Mouse (Mus musculus): ENCODE measurements around the gene Btg1.

Btg1 gene

DNA sequence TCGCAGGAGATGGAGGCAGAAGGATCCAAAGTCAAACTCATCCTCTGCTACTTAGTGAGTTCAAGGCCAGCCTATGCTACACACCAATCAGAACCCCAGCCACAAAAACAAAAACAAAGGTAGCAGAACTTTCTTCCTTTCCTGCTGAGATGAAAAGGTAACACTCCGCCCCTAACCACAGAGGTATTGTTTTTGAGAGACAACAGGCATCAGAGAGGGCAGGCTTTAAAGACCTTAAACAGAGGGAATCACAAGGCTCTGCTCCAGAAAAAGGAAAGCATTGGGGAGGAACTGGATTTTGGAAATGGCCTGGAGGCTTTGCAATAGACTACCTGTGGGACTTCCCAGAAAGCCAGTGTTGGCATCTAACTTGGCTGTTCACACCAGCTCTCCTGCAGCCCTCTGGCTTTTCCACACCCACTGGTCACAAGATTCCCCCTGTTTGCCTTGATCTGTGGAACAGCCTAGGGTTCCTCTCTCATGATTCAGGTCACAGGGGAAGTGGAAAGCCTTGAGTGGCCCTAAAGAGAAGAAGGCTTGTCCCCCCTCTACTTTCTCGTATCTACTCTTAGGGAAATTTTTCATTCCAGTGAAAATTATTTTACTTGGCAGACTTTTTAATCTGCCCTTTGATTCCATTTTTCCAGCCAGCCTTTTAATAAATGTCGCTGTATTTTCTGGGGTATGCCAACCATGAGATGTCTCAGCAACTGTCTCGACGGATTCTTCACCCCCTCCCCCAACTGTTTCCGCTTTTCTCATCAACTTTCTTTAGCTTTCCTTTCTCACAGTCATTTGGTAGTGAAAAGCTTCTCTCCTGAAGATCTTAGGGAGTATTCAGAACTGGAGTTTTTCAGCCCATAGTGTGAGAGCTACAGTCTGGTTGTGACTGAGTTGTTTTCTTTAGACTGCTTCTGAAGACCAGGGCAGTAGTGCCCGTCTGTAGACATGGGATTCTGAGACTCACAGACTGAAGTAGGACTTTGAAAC, 7.2 kb upstream of the Btg1 start:
- no peak for DNase-seq (ENCODE audit: low spot score)

DNA sequence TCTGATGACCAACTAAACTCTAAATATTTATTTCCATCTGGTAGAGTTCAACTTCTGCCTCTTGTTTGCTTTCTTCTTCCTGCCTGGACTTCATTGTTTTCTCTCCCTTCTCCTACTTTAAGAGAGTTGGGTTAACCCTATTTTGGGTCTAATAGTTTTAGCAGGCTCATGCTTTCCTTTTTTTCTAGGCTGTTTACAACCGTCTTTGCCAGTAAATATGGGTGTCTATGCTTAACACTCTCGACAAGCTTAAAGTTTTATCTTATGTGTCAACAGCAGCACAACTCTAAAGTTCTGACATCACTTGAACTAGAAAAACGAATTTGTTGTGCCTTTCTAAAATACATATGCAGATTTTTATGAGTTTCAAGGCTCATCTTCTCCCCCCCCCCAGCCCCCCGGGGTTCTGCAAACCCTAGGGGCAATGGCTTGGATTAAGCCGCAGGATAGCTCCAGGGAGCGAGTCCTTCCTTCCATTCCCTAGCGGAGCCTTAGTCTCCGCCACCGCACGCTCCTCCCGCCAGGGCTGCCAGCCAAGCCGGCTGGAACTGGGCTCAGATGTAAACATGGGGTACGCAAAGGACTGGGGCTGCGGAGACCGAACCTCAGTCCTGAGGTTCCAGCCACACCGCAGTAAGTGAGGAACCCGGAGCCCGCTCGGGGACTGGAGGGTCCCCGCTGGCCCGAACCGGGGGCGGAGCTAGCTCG, 651 bp upstream of the Btg1 start:
- DNase-seq (ENCODE audit: low spot score) = no peak

DNA sequence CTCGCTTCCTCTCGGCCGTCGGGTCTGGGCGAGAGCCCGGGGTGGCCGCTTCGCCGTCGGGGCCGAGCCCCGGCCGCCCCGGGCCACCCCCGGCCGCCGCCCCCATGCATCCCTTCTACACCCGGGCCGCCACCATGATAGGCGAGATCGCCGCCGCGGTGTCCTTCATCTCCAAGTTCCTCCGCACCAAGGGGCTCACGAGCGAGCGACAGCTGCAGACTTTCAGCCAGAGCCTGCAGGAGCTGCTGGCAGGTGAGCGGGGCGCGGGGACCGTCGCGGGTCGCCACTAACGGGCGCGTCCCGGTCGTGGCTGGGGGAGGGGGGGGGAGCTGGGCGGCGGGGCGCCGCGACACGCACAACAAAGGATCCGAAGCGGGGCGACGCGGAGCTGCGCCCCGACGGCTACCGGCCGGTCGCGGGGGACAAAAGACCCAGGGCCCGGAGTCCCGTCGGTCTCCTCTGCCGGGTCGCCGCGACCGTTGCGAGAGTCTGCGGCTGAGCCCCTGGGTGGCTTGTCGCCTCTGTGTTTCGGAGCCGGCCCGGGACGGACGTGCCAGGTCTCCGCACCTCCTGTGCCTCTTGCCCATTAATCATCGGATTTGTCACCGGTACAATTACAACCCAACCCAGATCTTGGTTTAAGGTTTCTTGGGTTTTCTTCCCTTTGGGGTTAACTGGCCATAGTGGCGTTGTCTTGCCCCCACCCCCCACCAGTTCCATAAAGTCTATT, 580 bp downstream of the Btg1 start:
- no peak for DNase-seq (ENCODE audit: low spot score)

DNA sequence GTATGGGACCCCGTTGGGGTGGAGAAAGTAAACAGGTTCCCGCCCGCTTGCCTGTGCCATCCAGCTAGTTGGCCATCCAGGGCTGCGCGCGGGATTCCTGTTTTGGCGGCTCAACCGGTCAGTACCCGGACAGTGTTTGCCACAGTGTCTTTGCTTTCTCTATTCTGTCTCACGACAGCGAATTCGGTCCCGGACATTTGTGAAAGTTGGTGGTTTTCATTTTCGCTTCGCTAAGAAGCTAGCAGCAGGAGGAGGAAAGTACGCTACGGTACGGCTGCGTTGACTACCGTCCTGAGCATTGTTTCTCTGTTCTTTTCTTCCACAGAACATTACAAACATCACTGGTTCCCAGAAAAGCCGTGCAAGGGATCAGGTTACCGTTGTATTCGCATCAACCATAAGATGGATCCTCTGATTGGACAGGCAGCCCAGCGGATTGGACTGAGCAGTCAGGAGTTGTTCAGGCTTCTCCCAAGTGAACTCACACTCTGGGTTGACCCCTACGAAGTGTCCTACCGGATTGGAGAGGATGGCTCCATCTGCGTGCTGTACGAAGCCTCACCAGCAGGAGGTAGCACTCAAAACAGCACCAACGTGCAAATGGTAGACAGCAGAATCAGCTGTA, 1.3 kb downstream of the Btg1 start:
- peak; percentile 88 for DNase-seq (ENCODE audit: low spot score)

- no peak for DNase-seq (ENCODE audit: low spot score)
Observed at GRCm38 (mm10) chr10:96619951-96620889, 3.4 kb downstream of the Btg1 start.

DNA sequence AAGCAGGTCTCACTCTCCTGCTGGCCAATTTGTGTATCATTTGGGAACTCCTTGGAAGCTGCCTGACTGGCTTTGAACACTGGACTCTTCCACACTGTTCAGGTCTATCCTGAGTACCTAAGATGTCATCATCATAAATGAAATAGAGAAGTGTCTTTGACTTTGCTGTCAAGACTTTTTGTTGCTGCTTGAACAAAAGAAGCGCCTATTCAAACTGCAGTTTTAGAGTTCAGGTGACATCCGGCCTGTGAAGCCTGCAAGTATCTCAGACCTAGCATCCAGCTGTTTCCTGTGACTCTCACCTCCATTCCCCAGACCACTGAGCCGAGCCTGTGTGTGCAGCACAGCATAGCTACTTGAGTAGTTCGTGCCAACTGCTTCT, 4.1 kb downstream of the Btg1 start:
- peak; percentile 70 for DNase-seq (ENCODE audit: low spot score)

- no peak for DNase-seq (ENCODE audit: low spot score)
Observed at GRCm38 (mm10) chr10:96621361-96621945, 4.6 kb downstream of the Btg1 start.

GRCm38 (mm10) chr10:96621980-96622645, 5.3 kb downstream of the Btg1 start:
- no peak for DNase-seq (ENCODE audit: low spot score)

GRCm38 (mm10) chr10:96622761-96623632, 6.2 kb downstream of the Btg1 start:
- DNase-seq (ENCODE audit: low spot score) = no peak

GRCm38 (mm10) chr10:96623633-96624195, 6.9 kb downstream of the Btg1 start:
- DNase-seq (ENCODE audit: low spot score) = no peak

DNA sequence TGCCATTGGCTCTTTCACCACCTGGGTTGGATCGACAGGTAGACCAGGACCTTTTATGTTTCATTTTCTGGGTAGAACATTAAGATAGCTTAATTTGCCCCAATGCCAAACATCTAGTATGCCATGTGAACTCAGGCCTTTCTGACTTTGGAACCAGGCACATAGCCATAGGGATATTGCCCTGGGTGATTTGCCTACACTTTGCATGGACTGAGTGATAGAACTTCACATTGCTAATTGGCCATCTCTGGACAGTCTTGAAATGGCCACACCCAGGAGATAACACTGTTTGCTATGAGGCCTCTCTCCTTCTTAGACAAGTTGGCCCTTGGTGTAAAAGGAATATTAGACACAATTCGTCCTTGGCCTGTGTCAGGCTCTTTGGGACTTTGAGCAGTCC, 7.6 kb downstream of the Btg1 start:
- DNase-seq (ENCODE audit: low spot score) = no peak

- DNase-seq (ENCODE audit: low spot score) = no peak
Observed at GRCm38 (mm10) chr10:96625061-96625460, 8.3 kb downstream of the Btg1 start.

DNA sequence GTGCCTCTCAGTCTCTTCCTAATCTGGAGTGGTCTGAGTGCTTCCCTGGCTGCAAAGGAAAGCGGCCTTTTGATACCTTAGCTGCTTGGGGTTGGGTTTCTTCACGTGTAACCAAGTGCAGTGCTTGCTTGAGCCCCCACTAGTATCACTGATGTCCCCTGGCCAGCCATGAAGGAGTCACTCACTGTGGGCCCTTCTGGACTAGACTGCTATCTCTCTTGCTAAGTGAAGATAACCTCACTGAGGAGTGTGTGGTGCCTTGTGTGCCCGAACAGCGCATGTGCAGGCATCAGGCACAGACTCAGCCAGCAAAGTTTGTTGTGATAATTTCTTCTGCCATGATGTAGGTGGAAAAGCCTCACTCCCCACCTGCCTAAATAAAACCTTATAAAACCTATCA, 8.9 kb downstream of the Btg1 start:
- no peak for DNase-seq (ENCODE audit: low spot score)

- DNase-seq (ENCODE audit: low spot score) = no peak
Observed at GRCm38 (mm10) chr10:96626120-96626750, 9.4 kb downstream of the Btg1 start.

DNA sequence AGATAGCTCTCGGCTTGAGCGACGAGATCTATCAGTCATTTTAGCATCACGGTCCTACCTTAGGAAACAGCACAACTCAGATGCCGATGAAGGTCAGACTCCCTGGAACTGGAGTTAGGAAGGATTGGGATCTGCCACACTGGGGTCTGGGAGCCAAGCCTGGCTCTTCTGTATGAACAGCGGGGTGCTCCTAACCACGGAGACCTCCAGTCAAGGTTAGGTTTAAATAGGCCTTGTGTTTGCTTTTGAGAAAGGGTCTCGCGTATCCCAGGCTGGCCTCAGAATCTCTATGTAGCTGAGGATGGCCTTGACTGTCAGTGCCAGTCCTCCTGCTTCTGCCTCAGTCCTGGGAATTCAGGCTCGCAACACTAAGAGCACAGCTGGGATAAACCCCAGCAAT, 10.5 kb downstream of the Btg1 start:
- DNase-seq (ENCODE audit: low spot score) = no peak

DNA sequence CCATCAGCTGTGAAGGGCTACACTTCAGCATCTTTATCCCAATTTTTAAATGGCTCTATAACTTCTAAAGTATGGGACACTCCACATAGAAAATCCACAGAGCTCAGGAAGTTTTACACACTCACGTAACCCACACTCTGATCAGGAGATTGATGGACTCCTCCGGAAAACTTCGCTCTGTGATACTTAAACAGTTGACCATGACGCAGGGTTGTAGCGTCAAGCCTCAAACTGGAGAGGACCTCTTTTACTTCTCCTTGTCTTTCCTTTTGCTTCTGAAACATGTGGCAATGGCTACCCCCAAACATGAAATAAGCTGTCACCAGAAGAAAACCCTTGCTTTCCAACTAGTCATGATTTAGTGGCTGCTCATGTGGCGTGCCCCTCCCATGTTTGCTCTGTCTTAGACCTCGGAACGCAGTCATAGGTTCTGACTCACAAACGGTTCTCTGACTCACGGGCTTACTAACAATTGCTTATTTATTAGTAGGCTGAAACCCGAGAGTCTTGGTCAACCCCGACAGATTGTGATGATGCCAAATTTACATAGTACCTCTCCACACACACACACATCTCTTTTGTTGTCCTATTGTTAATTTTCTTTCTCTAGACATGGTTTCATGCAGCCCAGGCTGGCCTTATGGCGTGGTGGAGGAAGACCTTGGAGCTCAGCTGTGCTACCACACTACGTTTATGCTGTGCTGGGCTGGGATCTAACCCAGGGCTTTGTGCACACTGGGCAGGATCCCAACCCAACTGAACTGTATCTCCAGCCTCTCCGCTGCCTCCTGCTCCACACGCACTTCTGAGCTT, 11.5 kb downstream of the Btg1 start:
- DNase-seq (ENCODE audit: low spot score) = no peak

DNA sequence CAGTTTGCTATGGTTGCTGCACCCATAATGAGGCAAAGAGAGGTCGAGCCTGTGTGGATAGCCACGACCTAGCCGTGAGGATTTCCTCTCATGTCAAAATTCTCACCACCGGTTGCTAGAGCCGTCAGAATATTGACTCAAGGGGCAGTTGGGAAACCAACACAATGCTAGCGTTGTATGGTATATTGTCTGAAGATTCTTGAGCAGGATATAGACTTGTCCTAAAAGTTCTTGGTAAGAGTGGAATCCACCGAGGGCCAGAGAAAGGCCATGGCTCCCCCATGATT, 12.1 kb downstream of the Btg1 start:
- DNase-seq (ENCODE audit: low spot score) = no peak

DNA sequence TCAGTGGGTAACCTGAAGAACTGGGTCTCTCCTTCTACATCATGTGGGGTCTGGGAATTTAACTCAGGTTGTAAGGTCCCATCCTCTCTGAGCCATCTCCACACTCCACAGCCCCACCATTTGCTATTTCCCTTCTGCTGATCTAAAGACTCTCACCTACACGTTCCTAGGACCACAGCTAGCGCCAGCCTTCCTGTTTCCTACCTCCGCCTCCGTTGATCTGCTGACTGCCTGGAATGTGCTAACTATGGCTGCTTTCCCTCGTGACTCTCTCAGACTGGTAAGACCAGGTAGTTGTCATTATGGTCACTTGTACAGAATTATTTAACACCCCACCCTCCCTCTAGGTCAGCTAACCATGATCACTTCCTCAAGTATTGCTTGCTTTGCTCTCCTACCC, 13.3 kb downstream of the Btg1 start:
- DNase-seq (ENCODE audit: low spot score) = no peak
